Mouse (Mus musculus) layer of hippocampus, adult 18-20 months (tissue): Measurements from ENCODE around the gene Gm29110. TPM values are rescaled to one million over a fixed set of nuclear protein-coding genes. Genes with fewer than 3 reads are reported as not detected.
"Not testable (repeated sequence)": the region's sequence is repeated elsewhere in the genome, so short reads cannot be mapped to it uniquely, and the experiment has no call there.

Experiments
- DNase-seq, 2 experiments: peaks; one replicate each; pipeline ENCODE4 v3.0.0; 2022; ENCODE audit warnings: low spot score in 2 of 2
- long read RNA-seq: library from polyadenylated mRNA; stranded (forward); transcript quantifications from one replicate; pipeline ENCODE4 v2.0.0, GENCODE M21; 2021
- total RNA-seq, 2 experiments: library from RNA; stranded (reverse); gene quantifications; 2 replicates each; pipeline ENCODE4 v1.2.3; 2021

Gm29110 gene
- not detected for total RNA-seq
- long read RNA-seq, result 0 reads

GRCm38 (mm10) chrY:74470231-74470630 lies at the start of gene Gm29110:
Gene Gm29110 (plus strand): TSS chrY:74470531.
- DNase-seq, result not testable (repeated sequence)

Other genes with a start within 250 kb of the Gm29110 start
- not detected for gene Gm21913, start 153.4 kb downstream of the Gm29110 start, total RNA-seq